In genomic region chr11:76775533-76775932, GRCm38 (mm10) we compare ENCODE assay signal across 35 mouse cellular contexts.
"Had no signal": no experiment of that assay in that cellular context is flagged by ENCODE, and none has a peak within 500 bp of the region (broad histone marks: within the 10 kb centered on the region; RNA-seq: fewer than 3 reads in every experiment).

No protein-coding gene starts in this region.

- H3K9ac ChIP-seq: heart, embryonic 12.5 days; heart, embryonic 13.5 days; heart, embryonic 15.5 days; hindbrain, embryonic 12.5 days; hindbrain, embryonic 13.5 days; hindbrain, embryonic 14.5 days; hindbrain, embryonic 15.5 days; intestine, embryonic 15.5 days; kidney, embryonic 15.5 days had no signal

- DNase-seq: heart, postnatal 10 days; heart, postnatal 14 days; heart, postnatal 36 days; heart, postnatal 4 days; kidney, adult 11 months; kidney, adult 18-20 months; kidney, adult 2 months; kidney, adult 8-10 months; kidney, adult 9 months; kidney, postnatal 10 days; kidney, postnatal 14 days; kidney, postnatal 25 days; kidney, postnatal 36 days; kidney, postnatal 4 days; layer of hippocampus, adult 9-11 months; layer of hippocampus, postnatal 36 days had no signal

- H3K4me1 ChIP-seq: hindbrain, embryonic 10.5 days; hindbrain, embryonic 12.5 days; hindbrain, embryonic 13.5 days; hindbrain, embryonic 15.5 days; intestine, embryonic 15.5 days had no signal

- H3K4me3 ChIP-seq: heart, embryonic 10.5 days; heart, embryonic 12.5 days; heart, embryonic 13.5 days; heart, embryonic 15.5 days; hindbrain, embryonic 10.5 days; hindbrain, embryonic 12.5 days; hindbrain, embryonic 13.5 days; hindbrain, embryonic 15.5 days; intestine, embryonic 15.5 days; kidney, embryonic 15.5 days; layer of hippocampus, adult 2 months; left cerebral cortex, adult 2 months had no signal

- ATAC-seq: hindbrain, embryonic 16.5 days; hindbrain, postnatal 0 days; inflammation-experienced regulatory T-cells, adult 6 months; intestine, embryonic 15.5 days; intestine, postnatal 0 days had no signal

- H3K9me3 ChIP-seq: heart, embryonic 10.5 days; heart, embryonic 12.5 days; heart, embryonic 13.5 days; heart, embryonic 15.5 days; hindbrain, embryonic 10.5 days; hindbrain, embryonic 12.5 days; hindbrain, embryonic 13.5 days; hindbrain, embryonic 15.5 days; intestine, embryonic 15.5 days; kidney, embryonic 15.5 days had no signal

- H3K4me2 ChIP-seq: heart, embryonic 11.5 days; heart, embryonic 12.5 days; heart, embryonic 13.5 days; heart, embryonic 15.5 days; hindbrain, embryonic 12.5 days; hindbrain, embryonic 13.5 days; hindbrain, embryonic 14.5 days; hindbrain, embryonic 15.5 days; intestine, embryonic 15.5 days; kidney, embryonic 15.5 days had no signal

- H3K27me3 ChIP-seq: heart, embryonic 12.5 days; heart, embryonic 13.5 days; heart, embryonic 15.5 days; hindbrain, embryonic 12.5 days; hindbrain, embryonic 13.5 days; hindbrain, embryonic 15.5 days; intestine, embryonic 15.5 days; kidney, embryonic 15.5 days had no signal

- H3K27ac ChIP-seq: heart, embryonic 10.5 days; heart, embryonic 13.5 days; heart, embryonic 15.5 days; hindbrain, embryonic 10.5 days; hindbrain, embryonic 12.5 days; hindbrain, embryonic 13.5 days; hindbrain, embryonic 14.5 days; hindbrain, embryonic 15.5 days; hindbrain, postnatal 0 days; intestine, embryonic 15.5 days; kidney, embryonic 15.5 days; kidney, postnatal 0 days; layer of hippocampus, adult 2 months; left cerebral cortex, adult 2 months had no signal
